Mouse (Mus musculus) stomach, postnatal 0 days (tissue): ENCODE data around the gene Atcay.
"Not testable (repeated sequence)": the region's sequence is repeated elsewhere in the genome, so short reads cannot be mapped to it uniquely, and the experiment has no call there.

Experiments
- CTCF ChIP-seq: IDR thresholded peaks from 2 replicates; pipeline ENCODE4 v1.5.1; 2016; ENCODE audit warnings: antibody characterized with exemption, low read depth, mild to moderate bottlenecking, moderate library complexity
- EP300 ChIP-seq: optimal IDR thresholded peaks from 2 replicates; pipeline ENCODE3; 2016; ENCODE audit warnings: antibody characterized with exemption

DNA sequence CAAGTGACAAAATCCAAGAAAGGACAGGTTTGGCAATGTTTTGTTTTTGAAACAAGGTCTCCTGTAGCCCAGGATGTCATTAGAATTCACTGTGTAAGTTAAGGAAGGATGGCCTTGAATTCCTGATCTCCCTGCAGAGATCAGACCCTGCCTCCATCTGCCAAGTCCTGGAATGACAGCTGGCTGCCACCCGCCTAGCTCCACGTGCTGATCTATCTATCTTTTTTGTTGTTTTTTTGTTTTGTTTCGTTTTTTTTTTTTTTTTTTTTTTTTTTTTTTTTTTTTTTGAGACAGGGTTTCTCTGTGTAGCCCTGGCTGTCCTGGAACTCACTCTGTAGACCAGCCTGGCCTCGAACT lies 55.3 kb downstream of the Atcay start:
- TF ChIP-seq CTCF, EP300: not testable (repeated sequence)
